Mouse (Mus musculus) thymus, adult 2 months (tissue): ENCODE measurements around the gene Mmp25. TPM values are rescaled to one million over a fixed set of nuclear protein-coding genes. Genes with fewer than 3 reads are reported as not detected.
"Not testable (repeated sequence)": the region's sequence is repeated elsewhere in the genome, so short reads cannot be mapped to it uniquely, and the experiment has no call there.

Experiments used
- DNase-seq: peaks from one replicate; pipeline ENCODE4 v3.0.0; 2021
- H3K27ac ChIP-seq: fragments of 200-500 bp; 2 replicates; pipeline ENCODE4 v1.5.1; 2012; ENCODE audit warnings: low read length, control low read depth; ENCODE audit not compliant: control insufficient read depth, insufficient read depth
- H3K27me3 ChIP-seq: fragments of 200-500 bp; 2 replicates; pipeline ENCODE4 v1.6.1; 2012; ENCODE audit warnings: mild to moderate bottlenecking, low read length, moderate library complexity, mixed read lengths; ENCODE audit not compliant: control insufficient read depth, insufficient read depth
- H3K36me3 ChIP-seq: fragments of 200-500 bp; 2 replicates; pipeline ENCODE4 v1.6.1; 2012; ENCODE audit warnings: mild to moderate bottlenecking, low read length, moderate library complexity; ENCODE audit not compliant: control insufficient read depth, insufficient read depth
- H3K4me1 ChIP-seq: fragments of 200-500 bp; replicated peaks from 2 replicates; pipeline ENCODE4 v1.6.1; 2012; ENCODE audit warnings: low read length; ENCODE audit not compliant: control insufficient read depth, insufficient read depth
- H3K4me3 ChIP-seq: fragments of 200-500 bp; 2 replicates; pipeline ENCODE4 v1.5.1; 2012; ENCODE audit warnings: mild to moderate bottlenecking, low read length, control low read depth, moderate library complexity; ENCODE audit not compliant: control insufficient read depth, insufficient read depth
- CTCF ChIP-seq: fragments of 200-500 bp; IDR thresholded peaks from 2 replicates; pipeline ENCODE4 v1.5.1; 2012; ENCODE audit warnings: mild to moderate bottlenecking, control low read depth, low read length, moderate library complexity, borderline replicate concordance; ENCODE audit not compliant: control insufficient read depth, poor library complexity, insufficient read depth; ENCODE audit errors: extremely low read depth
- POLR2A ChIP-seq: fragments of 200-500 bp; IDR thresholded peaks from 2 replicates; pipeline ENCODE4 v1.6.1; 2012; ENCODE audit warnings: mild to moderate bottlenecking, low read length, control low read depth, moderate library complexity; ENCODE audit not compliant: control insufficient read depth, poor library complexity, insufficient read depth; ENCODE audit errors: extremely low read depth
- WGBS: fragments of 180-500 bp; shearing (Covaris S2); methylation state at CpG from one replicate; pipeline ENCODE4 v1.1.7; 2018; 5-methylcytosine and 5-hydroxymethylcytosine counted together
- polyA plus RNA-seq: library from polyadenylated mRNA; depleted of rRNA; stranded (reverse); fragments of >200 nt; gene quantifications from 2 replicates; pipeline ENCODE4 v1.2.3, GENCODE M21; 2012

Mmp25 gene
- polyA plus RNA-seq, 1 experiment = 7.2 TPM

DNA sequence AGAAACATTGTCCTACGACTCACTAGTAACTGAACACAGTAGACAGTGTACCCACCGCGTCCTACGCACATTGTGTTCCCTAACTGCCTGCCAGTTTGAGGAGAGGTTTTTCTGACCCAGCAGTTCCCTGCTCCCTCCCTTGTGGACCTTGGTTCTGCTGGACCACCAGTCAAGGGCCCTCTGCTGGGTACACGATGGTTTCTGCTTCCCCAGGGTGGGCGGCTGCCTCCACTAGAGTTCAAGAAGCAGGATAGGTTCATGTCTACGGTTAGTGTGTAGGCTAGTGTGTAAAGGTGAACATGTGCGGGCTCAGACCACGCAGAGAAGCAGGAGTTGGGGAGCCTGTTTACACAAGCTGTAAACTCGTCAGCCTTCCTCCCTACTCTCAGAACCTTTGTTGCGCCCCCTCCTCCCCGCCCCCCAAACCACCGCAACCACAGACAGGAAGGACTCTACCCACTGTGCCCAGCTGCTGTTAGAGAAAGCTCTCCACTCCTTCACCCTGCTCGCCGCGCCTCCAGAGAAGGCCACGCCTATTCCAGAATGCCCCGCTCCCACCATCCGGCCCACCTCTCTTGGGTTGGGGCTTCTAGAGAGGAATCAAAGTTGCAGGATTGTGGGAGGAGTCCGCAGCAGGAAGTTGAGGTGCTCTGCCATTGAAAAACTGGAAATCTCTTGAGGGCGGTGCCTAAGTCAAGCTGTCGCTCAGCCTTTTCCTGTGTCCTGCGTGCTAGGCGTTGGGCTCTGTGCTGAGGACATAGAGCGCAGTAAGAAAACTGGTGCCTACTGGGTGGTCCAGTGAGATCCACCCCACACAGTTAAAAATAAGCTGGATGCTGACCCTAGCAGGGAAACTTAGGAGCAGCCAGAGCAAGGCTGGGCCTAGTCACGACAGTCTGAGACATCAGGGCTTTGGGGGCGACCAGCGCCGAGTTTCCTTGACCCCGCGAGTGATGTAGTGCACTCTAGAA, 46.2 kb downstream of the Mmp25 start, which contains the start of gene Zfp13:
TSS of gene Zfp13 (minus strand) at position 906 of the 971 bp plus-strand sequence.
- Histone ChIP-seq H3K27ac (peak within 1 kb of the TSS; percentile 87), H3K36me3 (no peaks in the 10 kb centered on the region), H3K4me1 (peaks cover 24% of the 10 kb centered on the region), H3K4me3 (peak within 1 kb of the TSS; percentile 40), H3K27me3 (no peaks in the 10 kb centered on the region)
- TF ChIP-seq POLR2A (peak; percentile 85), CTCF (no peak)
- WGBS = 5% methylated on average over 31 of the region's 31 CpGs
- peak; percentile 93 for DNase-seq

- H3K36me3 ChIP-seq, H3K4me3 ChIP-seq, H3K27me3 ChIP-seq, DNase-seq, H3K27ac ChIP-seq: not testable (repeated sequence)
- H3K4me1 ChIP-seq = peaks cover 27% of the 10 kb centered on the region
- 92% methylated on average over 4 of the region's 4 CpGs for WGBS
Measured at GRCm38 (mm10) chr17:23595139-23595538, 49.9 kb downstream of the Mmp25 start.

DNA sequence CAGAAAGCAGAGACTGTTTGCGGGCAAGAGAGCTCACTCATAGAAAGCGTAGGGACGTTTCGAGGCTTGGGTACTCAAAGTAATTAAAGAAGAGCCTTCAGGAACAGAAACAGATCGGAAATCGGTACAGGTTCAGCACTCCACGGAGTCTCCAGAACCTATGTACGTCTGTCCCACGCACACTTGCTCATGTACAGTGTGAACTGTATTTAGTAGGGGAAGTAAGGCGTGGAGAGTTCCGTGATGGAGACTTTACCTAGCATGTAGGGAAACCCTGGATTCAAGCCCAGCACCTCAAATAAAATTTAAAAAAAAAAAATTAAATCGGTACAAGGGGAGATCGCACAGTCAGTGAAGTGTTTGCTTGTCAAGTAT, 52.2 kb downstream of the Mmp25 start:
- Histone ChIP-seq H3K36me3 (no peaks in the 10 kb centered on the region), H3K4me3 (peak overlapping the region; percentile 50), H3K27ac (no peak overlapping the region), H3K4me1 (peaks cover 10% of the 10 kb centered on the region), H3K27me3 (no peaks in the 10 kb centered on the region)
- WGBS = 11% methylated on average over 13 of the region's 13 CpGs
- TF ChIP-seq POLR2A = no peak
- TF ChIP-seq CTCF = no peak
- no peak for DNase-seq

DNA sequence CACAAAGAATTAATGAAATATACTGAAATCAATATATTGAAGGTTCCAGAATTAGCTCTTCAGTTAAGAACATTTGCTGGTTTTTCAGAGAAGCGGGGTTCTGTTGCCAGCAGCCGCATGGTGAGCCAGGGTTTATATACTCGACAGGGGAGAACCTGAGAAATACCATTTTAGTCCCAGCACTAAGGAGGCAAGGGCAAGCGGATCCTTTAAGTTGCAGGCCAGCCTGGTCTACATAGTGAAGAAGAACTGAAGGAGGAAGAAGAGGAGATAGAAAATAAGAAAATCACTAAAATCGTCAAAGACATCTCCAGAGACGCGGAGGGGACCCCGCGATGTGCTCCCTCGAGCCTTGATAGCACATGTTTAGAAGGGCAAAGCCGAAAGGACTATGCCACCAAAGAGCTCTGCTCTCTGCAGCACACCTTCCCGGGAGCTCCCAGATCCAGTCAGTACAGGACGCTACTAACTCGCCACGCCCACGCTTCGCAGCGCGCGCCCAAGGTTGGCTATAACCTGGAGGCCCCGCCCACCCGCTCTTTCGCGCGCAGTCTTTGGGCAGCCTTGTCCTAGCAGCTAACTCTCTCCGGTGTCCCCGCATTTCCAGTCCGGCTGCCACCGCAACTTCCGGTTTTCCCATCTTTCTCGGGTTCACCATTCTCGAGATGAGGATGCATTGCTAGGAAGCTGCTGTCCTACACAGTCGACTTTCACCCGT, 52.7 kb downstream of the Mmp25 start:
- Histone ChIP-seq H3K27me3 (no peaks in the 10 kb centered on the region), H3K27ac (no peak overlapping the region), H3K4me3 (peak overlapping the region; percentile 50), H3K36me3 (no peaks in the 10 kb centered on the region), H3K4me1 (peaks cover 7% of the 10 kb centered on the region)
- DNase-seq = peak; percentile 89
- TF ChIP-seq CTCF = no peak
- TF ChIP-seq POLR2A = no peak
- WGBS = 9% methylated on average over 34 of the region's 34 CpGs

- no peak overlapping the region for H3K4me3 ChIP-seq
- no peak overlapping the region for H3K27ac ChIP-seq
- peaks cover 10% of the 10 kb centered on the region for H3K4me1 ChIP-seq
- TF ChIP-seq CTCF = no peak
- TF ChIP-seq POLR2A = no peak
- H3K36me3 ChIP-seq = no peaks in the 10 kb centered on the region
- DNase-seq = no peak
- WGBS = 92% methylated on average over 2 of the region's 2 CpGs
- H3K27me3 ChIP-seq = no peaks in the 10 kb centered on the region; the same call in 1 of the 2 replicates
Measured at GRCm38 (mm10) chr17:23587253-23587652, 57.8 kb downstream of the Mmp25 start.

GRCm38 (mm10) chr17:23585721-23586491, 59.2 kb downstream of the Mmp25 start:
- WGBS = 8% methylated on average over 22 of the region's 22 CpGs
- no peak overlapping the region for H3K27ac ChIP-seq
- H3K27me3 ChIP-seq = no peaks in the 10 kb centered on the region; the same call in 1 of the 2 replicates
- no peak for DNase-seq
- peaks cover 8% of the 10 kb centered on the region; the same call in 1 of the 2 replicates for H3K4me1 ChIP-seq
- H3K4me3 ChIP-seq = 0 out of 2 replicates have a peak overlapping the region, but pooled peaks have one; percentile 5
- TF ChIP-seq CTCF = no peak
- no peak for TF ChIP-seq POLR2A
- H3K36me3 ChIP-seq = no peaks in the 10 kb centered on the region
